Mouse (Mus musculus) heart, postnatal 0 days (tissue): Measurements from ENCODE around the gene Zfp597. TPM values are rescaled to one million over a fixed set of nuclear protein-coding genes. Genes with fewer than 3 reads are reported as not detected.
A peak's percentile ranks its signal among the peaks of the same experiment; 100 is the strongest.
"Not testable (repeated sequence)": the region's sequence is repeated elsewhere in the genome, so short reads cannot be mapped to it uniquely, and the experiment has no call there.

Experiments
- ATAC-seq: fragments of 200-750 bp; cut with Nextera tagmentation; 2 replicates; pipeline ENCODE4 v1.8.0; 2017; ENCODE audit warnings: low read depth, moderate number of reproducible peaks, moderate library complexity; ENCODE audit not compliant: insufficient read depth
- DNase-seq: peaks from one replicate; pipeline ENCODE4 v3.0.0-alpha.2; 2016; ENCODE audit warnings: low spot score
- H3K27ac ChIP-seq: fragments of 300-500 bp; sonication (generic); 2 replicates; pipeline ENCODE4 v1.5.1; 2014; ENCODE audit warnings: low read depth, mild to moderate bottlenecking
- H3K27me3 ChIP-seq: fragments of 300-500 bp; sonication (generic); 2 replicates; pipeline ENCODE4 v1.6.1; 2014; ENCODE audit warnings: low read length, mixed read lengths; ENCODE audit not compliant: control insufficient read depth, insufficient read depth
- H3K36me3 ChIP-seq: fragments of 300-500 bp; sonication (generic); replicated peaks from 2 replicates; pipeline ENCODE4 v1.6.1; 2014; ENCODE audit warnings: low read length, mixed read lengths; ENCODE audit not compliant: control insufficient read depth, insufficient read depth
- H3K4me1 ChIP-seq: fragments of 300-500 bp; sonication (generic); 2 replicates; pipeline ENCODE4 v1.6.1; 2014; ENCODE audit warnings: antibody characterized with exemption; ENCODE audit not compliant: control insufficient read depth, insufficient read depth
- H3K4me2 ChIP-seq: fragments of 300-500 bp; sonication (generic); 2 replicates; pipeline ENCODE4 v1.6.1; 2014; ENCODE audit warnings: low read depth, mild to moderate bottlenecking, low read length, moderate library complexity
- H3K4me3 ChIP-seq: fragments of 300-500 bp; sonication (generic); 2 replicates; pipeline ENCODE4 v1.5.1; 2014; ENCODE audit warnings: low read depth, low read length
- H3K9ac ChIP-seq: fragments of 300-500 bp; sonication (generic); replicated peaks from 2 replicates; pipeline ENCODE4 v1.6.1; 2014; ENCODE audit warnings: low read depth, low read length, mixed read lengths
- H3K9me3 ChIP-seq: fragments of 300-500 bp; sonication (generic); replicated peaks from 2 replicates; pipeline ENCODE4 v1.6.1; 2016; ENCODE audit warnings: low read length; ENCODE audit not compliant: control insufficient read depth
- CTCF ChIP-seq: IDR thresholded peaks from 2 replicates; pipeline ENCODE4 v1.5.1; 2016; ENCODE audit warnings: antibody characterized with exemption, control low read depth, low read depth
- EP300 ChIP-seq: IDR thresholded peaks from 2 replicates; pipeline ENCODE4 v1.6.1; 2016; ENCODE audit warnings: antibody characterized with exemption, low read depth
- WGBS: fragments of 180-500 bp; shearing (Covaris S2); extraction: QIAGEN DNeasy Blood & Tissue Kit; methylation state at CpG from one replicate; pipeline ENCODE4 v1.1.7; 2014; 5-methylcytosine and 5-hydroxymethylcytosine counted together
- polyA plus RNA-seq: library from polyadenylated mRNA; unstranded; fragments of >200 nt; fragmentation: Nextera tagmentation; extraction: Ambion mirVana; gene quantifications from 2 replicates; pipeline ENCODE4 v1.2.1, GENCODE M21; 2015
- total RNA-seq: library from RNA; depleted of rRNA; stranded (reverse); fragments of >200 nt; gene quantifications from 2 replicates; pipeline ENCODE4 v1.2.3, GENCODE M21; 2014; ENCODE audit warnings: low replicate concordance

Zfp597 gene
- total and polyA plus RNA-seq, 2 experiments from 2014 or later, result 4.3 to 9.2 TPM

- WGBS, result 75% methylated on average over 1 of the region's 1 CpGs
- Histone ChIP-seq H3K9me3 (no peaks in the 10 kb centered on the region), H3K4me3 (no peak overlapping the region), H3K36me3 (peaks cover 5% of the 10 kb centered on the region; the same call in 1 of the 2 replicates), H3K9ac (no peak overlapping the region), H3K4me1 (no peaks in the 10 kb centered on the region), H3K4me2 (no peak overlapping the region), H3K27me3 (no peaks in the 10 kb centered on the region), H3K27ac (no peak overlapping the region)
- TF ChIP-seq CTCF, result no peak
- TF ChIP-seq EP300, result no peak
- DNase-seq (no peak), ATAC-seq (no peak)
These were observed 28.6 kb downstream of the Zfp597 start for GRCm38 (mm10) chr16:3855776-3856175.

GRCm38 (mm10) chr16:3854437-3855182 is 29.8 kb downstream of the Zfp597 start:
- Histone ChIP-seq H3K4me3 (no peak overlapping the region), H3K27me3 (no peaks in the 10 kb centered on the region), H3K4me1 (no peaks in the 10 kb centered on the region), H3K27ac (no peak overlapping the region), H3K9me3 (no peaks in the 10 kb centered on the region), H3K36me3 (no peaks in the 10 kb centered on the region), H3K4me2 (no peak overlapping the region), H3K9ac (no peak overlapping the region)
- ATAC-seq (no peak), DNase-seq (no peak)
- 60% methylated on average over 11 of the region's 11 CpGs for WGBS
- TF ChIP-seq EP300 (no peak), CTCF (no peak)

- Histone ChIP-seq H3K4me1 (peaks cover 5% of the 10 kb centered on the region; the same call in 1 of the 2 replicates), H3K9ac (no peak overlapping the region), H3K4me3 (no peak overlapping the region), H3K9me3 (no peaks in the 10 kb centered on the region), H3K36me3 (no peaks in the 10 kb centered on the region), H3K27ac (no peak overlapping the region), H3K4me2 (no peak overlapping the region), H3K27me3 (no peaks in the 10 kb centered on the region)
- DNase-seq, result no peak
- no peak for TF ChIP-seq CTCF
- TF ChIP-seq EP300, result no peak
- 45% methylated on average over 8 of the region's 12 CpGs for WGBS
- no peak for ATAC-seq
These were observed 31.8 kb downstream of the Zfp597 start for GRCm38 (mm10) chr16:3852586-3852985.

DNA sequence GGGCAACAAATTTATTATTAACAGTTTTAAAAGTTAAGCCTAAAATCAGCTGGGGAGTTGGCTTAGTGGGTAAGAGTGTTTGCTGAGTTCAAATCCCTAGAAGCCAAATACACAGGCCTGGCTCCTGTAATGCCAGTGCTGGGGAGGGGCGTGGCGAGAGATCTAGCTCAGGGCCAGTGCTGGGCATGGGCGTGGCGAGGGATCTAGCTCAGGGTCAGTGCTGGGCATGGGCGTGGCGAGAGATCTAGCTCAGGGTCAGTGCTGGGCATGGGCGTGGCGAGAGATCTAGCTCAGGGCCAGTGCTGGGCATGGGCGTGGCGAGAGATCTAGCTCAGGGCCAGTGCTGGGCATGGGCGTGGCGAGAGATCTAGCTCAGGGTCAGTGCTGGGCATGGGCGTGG is 33.1 kb downstream of the Zfp597 start:
- not testable (repeated sequence) for DNase-seq, H3K4me1 ChIP-seq, ATAC-seq, H3K27me3 ChIP-seq, H3K4me2 ChIP-seq, H3K27ac ChIP-seq, H3K9ac ChIP-seq, H3K36me3 ChIP-seq, H3K4me3 ChIP-seq, H3K9me3 ChIP-seq
- WGBS, result 93% methylated on average over 12 of the region's 13 CpGs

DNA sequence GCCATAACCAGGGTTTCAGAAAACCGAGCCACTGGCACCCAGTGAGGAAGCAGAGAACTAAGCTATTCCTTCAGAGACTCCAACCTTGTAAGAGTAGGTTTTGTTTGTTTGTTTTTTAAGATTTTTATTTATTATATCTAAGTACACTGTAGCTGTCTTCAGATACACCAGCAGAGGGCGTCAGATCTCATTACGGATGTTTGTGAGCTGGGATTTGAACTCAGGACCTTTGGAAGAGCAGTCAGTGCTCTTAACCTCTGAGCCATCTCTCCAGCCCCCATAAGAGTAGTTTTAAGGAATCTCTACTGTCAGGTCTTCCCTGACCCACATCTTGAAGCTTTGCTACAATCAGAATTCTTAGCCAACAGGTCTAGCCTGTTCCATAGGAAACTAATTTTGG is 35.9 kb downstream of the Zfp597 start:
- DNase-seq (no peak), ATAC-seq (no peak)
- Histone ChIP-seq H3K27me3 (no peaks in the 10 kb centered on the region), H3K36me3 (no peaks in the 10 kb centered on the region), H3K27ac (no peak overlapping the region), H3K4me1 (peaks cover 7% of the 10 kb centered on the region; the same call in 1 of the 2 replicates), H3K9me3 (no peaks in the 10 kb centered on the region), H3K4me3 (no peak overlapping the region), H3K4me2 (no peak overlapping the region), H3K9ac (no peak overlapping the region)
- WGBS, result 79% methylated on average over 3 of the region's 3 CpGs
- TF ChIP-seq EP300 (no peak), CTCF (no peak)

GRCm38 (mm10) chr16:3847871-3848270 is 36.5 kb downstream of the Zfp597 start:
- Histone ChIP-seq H3K4me1 (peaks cover 7% of the 10 kb centered on the region; the same call in 1 of the 2 replicates), H3K9me3 (no peaks in the 10 kb centered on the region), H3K27ac (no peak overlapping the region), H3K27me3 (no peaks in the 10 kb centered on the region), H3K4me2 (peak overlapping the region; percentile 59), H3K9ac (peak overlapping the region; percentile 49; the same call in 1 of the 2 replicates), H3K4me3 (peak overlapping the region; percentile 58; the same call in 1 of the 2 replicates), H3K36me3 (no peaks in the 10 kb centered on the region)
- TF ChIP-seq CTCF (no peak), EP300 (no peak)
- WGBS, result 51% methylated on average over 4 of the region's 4 CpGs
- DNase-seq (no peak), ATAC-seq (no peak)
